ENCODE assay signal across 10 mouse cellular contexts in genomic region chr5:142451759-142452158, GRCm38 (mm10). TPM values are rescaled to one million over a fixed set of nuclear protein-coding genes. Genes with fewer than 3 reads are reported as not detected.
DNase-seq lines count a peak whose midpoint lies in the region; ATAC-seq and TF ChIP-seq lines count a peak whose summit lies in the region.
"Had no signal": no experiment of that assay in that cellular context is flagged by ENCODE, and none has a peak within 500 bp of the region (broad histone marks: within the 10 kb centered on the region; RNA-seq: fewer than 3 reads in every experiment).

No protein-coding gene starts in this region.

- H3K4me2 ChIP-seq in intestine, embryonic 15.5 days (replicated peaks) = no peak overlapping the region
- no peak overlapping the region for H3K4me2 ChIP-seq in intestine, postnatal 0 days (replicated peaks; ENCODE audit: low read depth)
- no peak overlapping the region for H3K4me2 ChIP-seq in kidney, postnatal 0 days (ENCODE audit: low read length)
- H3K4me2 ChIP-seq in neural tube, embryonic 11.5 days (ENCODE audit: low read depth) = no peak overlapping the region
- H3K4me2 ChIP-seq: heart, embryonic 15.5 days had no signal

- no peak for TF ChIP-seq CTCF in intestine, postnatal 0 days (IDR thresholded peaks at IDR 0.05; ENCODE audit: low read depth)
- no peak for TF ChIP-seq CTCF in kidney, postnatal 0 days (IDR thresholded peaks at IDR 0.05; ENCODE audit: low read depth)

- no peak overlapping the region for H3K4me3 ChIP-seq in intestine, embryonic 15.5 days (replicated peaks)
- no peak overlapping the region for H3K4me3 ChIP-seq in intestine, postnatal 0 days (ENCODE audit: low read depth, low read length)
- H3K4me3 ChIP-seq in kidney, postnatal 0 days (replicated peaks; ENCODE audit: low read depth, low read length) = no peak overlapping the region
- no peak overlapping the region for H3K4me3 ChIP-seq in neural tube, embryonic 11.5 days (ENCODE audit: low read depth, low read length)
- H3K4me3 ChIP-seq: heart, embryonic 15.5 days had no signal

- DNase-seq in adipocyte (ENCODE audit: low spot score) = peak; percentile 53
- no peak for DNase-seq in kidney, postnatal 0 days (ENCODE audit: low spot score)
- DNase-seq in neural tube, embryonic 11.5 days (ENCODE audit: low spot score) = peak; percentile 74
- no peak for DNase-seq in right cerebral cortex, postnatal 14 days
- no peak for DNase-seq in spleen, adult 18-20 months
- DNase-seq in ovary, adult 18-20 months (ENCODE audit: low spot score) = no peak

- no peaks in the 10 kb centered on the region for H3K9me3 ChIP-seq in intestine, embryonic 15.5 days
- no peaks in the 10 kb centered on the region for H3K9me3 ChIP-seq in intestine, postnatal 0 days (ENCODE audit: control insufficient read depth)
- H3K9me3 ChIP-seq in kidney, postnatal 0 days (replicated peaks; ENCODE audit: low read length) = no peaks in the 10 kb centered on the region
- no peaks in the 10 kb centered on the region for H3K9me3 ChIP-seq in neural tube, embryonic 11.5 days (ENCODE audit: control insufficient read depth, low read length)
- H3K9me3 ChIP-seq: heart, embryonic 15.5 days had no signal

- peak; percentile 26; the same call in 1 of the 2 replicates for ATAC-seq in intestine, embryonic 15.5 days
- no peak for ATAC-seq in intestine, postnatal 0 days
- ATAC-seq in kidney, postnatal 0 days (replicated peaks; ENCODE audit: low FRiP score, low read depth) = peak; percentile 69
- ATAC-seq in neural tube, embryonic 11.5 days (ENCODE audit: insufficient read depth, low FRiP score, low TSS enrichment) = peak; percentile 36

- no peak overlapping the region for H3K9ac ChIP-seq in intestine, embryonic 15.5 days
- H3K9ac ChIP-seq in intestine, postnatal 0 days (ENCODE audit: low read depth, low read length) = no peak overlapping the region
- no peak overlapping the region for H3K9ac ChIP-seq in kidney, postnatal 0 days (ENCODE audit: low read depth, low read length)
- no peak overlapping the region for H3K9ac ChIP-seq in neural tube, embryonic 11.5 days (ENCODE audit: low read length)
- H3K9ac ChIP-seq: heart, embryonic 15.5 days had no signal

- H3K4me1 ChIP-seq in intestine, embryonic 15.5 days (replicated peaks) = peaks cover 4% of the 10 kb centered on the region
- no peaks in the 10 kb centered on the region for H3K4me1 ChIP-seq in intestine, postnatal 0 days (replicated peaks; ENCODE audit: control insufficient read depth, insufficient read depth, low read length)
- H3K4me1 ChIP-seq in kidney, postnatal 0 days (replicated peaks; ENCODE audit: insufficient read depth, low read length) = no peaks in the 10 kb centered on the region
- peaks cover 5% of the 10 kb centered on the region; the same call in 1 of the 2 replicates for H3K4me1 ChIP-seq in neural tube, embryonic 11.5 days (ENCODE audit: control insufficient read depth, insufficient read depth, low read length)

- peaks cover 43% of the 10 kb centered on the region for H3K36me3 ChIP-seq in intestine, embryonic 15.5 days
- peaks cover 73% of the 10 kb centered on the region for H3K36me3 ChIP-seq in intestine, postnatal 0 days (ENCODE audit: control insufficient read depth, insufficient read depth)
- peaks cover 49% of the 10 kb centered on the region for H3K36me3 ChIP-seq in kidney, postnatal 0 days (ENCODE audit: insufficient read depth, low read length)
- peaks cover 14% of the 10 kb centered on the region for H3K36me3 ChIP-seq in neural tube, embryonic 11.5 days (ENCODE audit: control insufficient read depth, insufficient read depth, low read length)

- H3K27ac ChIP-seq in intestine, embryonic 15.5 days = no peak overlapping the region
- H3K27ac ChIP-seq in intestine, postnatal 0 days (ENCODE audit: low read depth, low read length) = no peak overlapping the region
- H3K27ac ChIP-seq in kidney, postnatal 0 days = no peak overlapping the region
- no peak overlapping the region for H3K27ac ChIP-seq in neural tube, embryonic 11.5 days (ENCODE audit: low read depth, low read length)
- H3K27ac ChIP-seq: heart, embryonic 15.5 days had no signal

- H3K27me3 ChIP-seq in intestine, embryonic 15.5 days (replicated peaks) = no peaks in the 10 kb centered on the region
- no peaks in the 10 kb centered on the region for H3K27me3 ChIP-seq in intestine, postnatal 0 days (replicated peaks; ENCODE audit: control insufficient read depth, insufficient read depth, low read length)
- no peaks in the 10 kb centered on the region for H3K27me3 ChIP-seq in kidney, postnatal 0 days (ENCODE audit: insufficient read depth, low read length)
- H3K27me3 ChIP-seq in neural tube, embryonic 11.5 days (ENCODE audit: control insufficient read depth, insufficient read depth, low read length) = no peaks in the 10 kb centered on the region
- H3K27me3 ChIP-seq: CH12.LX; heart, embryonic 15.5 days had no signal

- WGBS in intestine, embryonic 15.5 days = 7% methylated on average over 1 of the region's 1 CpGs
- 14% methylated on average over 1 of the region's 1 CpGs for WGBS in intestine, postnatal 0 days
- 18% methylated on average over 1 of the region's 1 CpGs for WGBS in kidney, postnatal 0 days
- 30% methylated on average over 1 of the region's 1 CpGs for WGBS in neural tube, embryonic 11.5 days

RNA-seq across cellular contexts. Expression of gene Ap5z1, which starts 12.0 kb away (rescaled TPM):
- 12.0 and 13.6 TPM in 2 replicates for polyA plus RNA-seq in intestine, embryonic 15.5 days (2015; fragmentation: Nextera tagmentation; extraction: Ambion mirVana)
- 9.0 and 9.8 TPM in 2 replicates for polyA plus RNA-seq in intestine, postnatal 0 days (2015; fragmentation: Nextera tagmentation; extraction: Ambion mirVana)
- polyA plus RNA-seq in kidney, postnatal 0 days (2015; fragmentation: Nextera tagmentation; extraction: Ambion mirVana) = 6.4 and 8.8 TPM in 2 replicates
- polyA plus RNA-seq in neural tube, embryonic 11.5 days (2014; fragmentation: Nextera tagmentation; extraction: Ambion mirVana) = 11.7 and 12.0 TPM in 2 replicates

RNA-seq across cellular contexts. Expression of gene Foxk1, which starts 50.5 kb away (rescaled TPM):
- 4.3 and 5.3 TPM in 2 replicates for polyA plus RNA-seq in intestine, embryonic 15.5 days (2015; fragmentation: Nextera tagmentation; extraction: Ambion mirVana)
- 2.6 and 4.5 TPM in 2 replicates for polyA plus RNA-seq in intestine, postnatal 0 days (2015; fragmentation: Nextera tagmentation; extraction: Ambion mirVana)
- polyA plus RNA-seq in kidney, postnatal 0 days (2015; fragmentation: Nextera tagmentation; extraction: Ambion mirVana) = 5.6 and 5.8 TPM in 2 replicates
- polyA plus RNA-seq in neural tube, embryonic 11.5 days (2014; fragmentation: Nextera tagmentation; extraction: Ambion mirVana) = 3.9 and 4.7 TPM in 2 replicates

Comparison
In these comparisons a context has a peak if more than half of its experiments do, and no peak if none do; other contexts are left out.
1. DNase-seq: peak in adipocyte (single experiment) and neural tube, embryonic 11.5 days (single experiment); none in kidney, postnatal 0 days (single experiment), right cerebral cortex, postnatal 14 days (single experiment), spleen, adult 18-20 months (0 of 2) and ovary, adult 18-20 months (single experiment).